Mouse (Mus musculus): ENCODE results near the gene Prkcb. TPM values are rescaled to one million over a fixed set of nuclear protein-coding genes. Genes with fewer than 3 reads are reported as not detected.

Prkcb gene
- polyA plus RNA-seq, 1 experiment from 2014 or later, result 4.7 TPM

- no peak overlapping the region for H3K4me3 ChIP-seq (replicated peaks)
- H3K9me3 ChIP-seq, result peaks cover 7% of the 10 kb centered on the region
- no peak overlapping the region for H3K27ac ChIP-seq
- WGBS, result 59% methylated on average over 18 of the region's 18 CpGs
- no peak overlapping the region for H3K9ac ChIP-seq (replicated peaks)
- H3K27me3 ChIP-seq, result peaks cover 4% of the 10 kb centered on the region; the same call in 1 of the 2 replicates
- no peaks in the 10 kb centered on the region for H3K36me3 ChIP-seq
- no peak for ATAC-seq (ENCODE audit: insufficient number of reproducible peaks, insufficient read depth, low FRiP score, low TSS enrichment, low read depth)
- no peak overlapping the region for H3K4me2 ChIP-seq
- no peaks in the 10 kb centered on the region for H3K4me1 ChIP-seq (replicated peaks)
Observed at GRCm38 (mm10) chr7:122470370-122471280, 182.1 kb downstream of the Prkcb start.

GRCm38 (mm10) chr7:122472223-122472622 is 183.7 kb downstream of the Prkcb start:
- peaks cover 9% of the 10 kb centered on the region for H3K9me3 ChIP-seq
- peaks cover 4% of the 10 kb centered on the region; the same call in 1 of the 2 replicates for H3K27me3 ChIP-seq
- H3K9ac ChIP-seq (replicated peaks), result no peak overlapping the region
- H3K4me3 ChIP-seq (replicated peaks), result no peak overlapping the region
- H3K27ac ChIP-seq, result no peak overlapping the region
- WGBS, result 82% methylated on average over 5 of the region's 5 CpGs
- H3K4me1 ChIP-seq (replicated peaks), result no peaks in the 10 kb centered on the region
- no peak for ATAC-seq (ENCODE audit: insufficient number of reproducible peaks, insufficient read depth, low FRiP score, low TSS enrichment, low read depth)
- H3K4me2 ChIP-seq, result no peak overlapping the region
- no peaks in the 10 kb centered on the region for H3K36me3 ChIP-seq

GRCm38 (mm10) chr7:122475038-122475437 is 186.5 kb downstream of the Prkcb start:
- peaks cover 9% of the 10 kb centered on the region for H3K9me3 ChIP-seq

GRCm38 (mm10) chr7:122476697-122477096 is 188.1 kb downstream of the Prkcb start:
- Histone ChIP-seq H3K9ac (replicated peaks) (no peak overlapping the region), H3K4me2 (no peak overlapping the region), H3K9me3 (peaks cover 9% of the 10 kb centered on the region), H3K4me3 (replicated peaks) (no peak overlapping the region), H3K27ac (no peak overlapping the region), H3K4me1 (replicated peaks) (no peaks in the 10 kb centered on the region), H3K27me3 (peaks cover 17% of the 10 kb centered on the region), H3K36me3 (no peaks in the 10 kb centered on the region)
- ATAC-seq (ENCODE audit: insufficient number of reproducible peaks, insufficient read depth, low FRiP score, low TSS enrichment, low read depth), result no peak
- 80% methylated on average over 6 of the region's 6 CpGs for WGBS

More at GRCm38 (mm10) chr7:122475038-122475437, 186.5 kb downstream of the Prkcb start:
- ATAC-seq (ENCODE audit: insufficient number of reproducible peaks, insufficient read depth, low FRiP score, low TSS enrichment, low read depth), result no peak
- peaks cover 14% of the 10 kb centered on the region for H3K27me3 ChIP-seq
- H3K27ac ChIP-seq, result no peak overlapping the region
- no peak overlapping the region for H3K9ac ChIP-seq (replicated peaks)
- no peak overlapping the region for H3K4me2 ChIP-seq
- H3K36me3 ChIP-seq, result no peaks in the 10 kb centered on the region
- no peaks in the 10 kb centered on the region for H3K4me1 ChIP-seq (replicated peaks)
- H3K4me3 ChIP-seq (replicated peaks), result no peak overlapping the region

- H3K9me3 ChIP-seq, result peaks cover 9% of the 10 kb centered on the region
- ATAC-seq (ENCODE audit: insufficient number of reproducible peaks, insufficient read depth, low FRiP score, low TSS enrichment, low read depth), result no peak
- no peak overlapping the region for H3K9ac ChIP-seq (replicated peaks)
- 64% methylated on average over 7 of the region's 7 CpGs for WGBS
- no peak overlapping the region for H3K4me3 ChIP-seq (replicated peaks)
- no peak overlapping the region for H3K27ac ChIP-seq
- no peaks in the 10 kb centered on the region for H3K4me1 ChIP-seq (replicated peaks)
- H3K27me3 ChIP-seq, result peaks cover 17% of the 10 kb centered on the region
- H3K36me3 ChIP-seq, result no peaks in the 10 kb centered on the region
- H3K4me2 ChIP-seq, result no peak overlapping the region
Observed at GRCm38 (mm10) chr7:122477118-122477517, 188.6 kb downstream of the Prkcb start.

GRCm38 (mm10) chr7:122477566-122478564 is 189.3 kb downstream of the Prkcb start:
- ATAC-seq (ENCODE audit: insufficient number of reproducible peaks, insufficient read depth, low FRiP score, low TSS enrichment, low read depth), result no peak
- WGBS, result 21% methylated on average over 21 of the region's 21 CpGs
- H3K9ac ChIP-seq (replicated peaks), result no peak overlapping the region

GRCm38 (mm10) chr7:122483949-122484348 is 195.4 kb downstream of the Prkcb start:
- whole genome bisulfite sequencing, result 76% methylated on average over 8 of the region's 8 CpGs
- no peak overlapping the region for H3K4me2 ChIP-seq
- H3K4me3 ChIP-seq (replicated peaks), result no peak overlapping the region
- no peak overlapping the region for H3K9ac ChIP-seq (replicated peaks)
- no peaks in the 10 kb centered on the region for H3K4me1 ChIP-seq (replicated peaks)
- ATAC-seq (ENCODE audit: insufficient number of reproducible peaks, insufficient read depth, low FRiP score, low TSS enrichment, low read depth), result no peak
- H3K27ac ChIP-seq, result no peak overlapping the region
- H3K36me3 ChIP-seq, result no peaks in the 10 kb centered on the region
- peaks cover 10% of the 10 kb centered on the region for H3K27me3 ChIP-seq
- no peaks in the 10 kb centered on the region for H3K9me3 ChIP-seq

More at GRCm38 (mm10) chr7:122477566-122478564, 189.3 kb downstream of the Prkcb start:
- no peak overlapping the region for H3K4me3 ChIP-seq (replicated peaks)
- peaks cover 17% of the 10 kb centered on the region for H3K27me3 ChIP-seq
- peaks cover 9% of the 10 kb centered on the region for H3K9me3 ChIP-seq
- H3K4me2 ChIP-seq, result no peak overlapping the region
- H3K36me3 ChIP-seq, result no peaks in the 10 kb centered on the region
- H3K27ac ChIP-seq, result no peak overlapping the region
- H3K4me1 ChIP-seq (replicated peaks), result no peaks in the 10 kb centered on the region

- H3K36me3 ChIP-seq, result no peaks in the 10 kb centered on the region
- H3K4me3 ChIP-seq (replicated peaks), result no peak overlapping the region
- no peak overlapping the region for H3K9ac ChIP-seq (replicated peaks)
- H3K27me3 ChIP-seq, result peaks cover 2% of the 10 kb centered on the region; the same call in 1 of the 2 replicates
- H3K9me3 ChIP-seq, result no peaks in the 10 kb centered on the region
- no peaks in the 10 kb centered on the region; the same call in 1 of the 2 replicates for H3K4me1 ChIP-seq (replicated peaks)
- no peak overlapping the region for H3K4me2 ChIP-seq
- H3K27ac ChIP-seq, result no peak overlapping the region
- WGBS, result 69% methylated on average over 11 of the region's 11 CpGs
- no peak for ATAC-seq (ENCODE audit: insufficient number of reproducible peaks, insufficient read depth, low FRiP score, low TSS enrichment, low read depth)
Observed at GRCm38 (mm10) chr7:122487929-122488571, 199.5 kb downstream of the Prkcb start.

- no peak overlapping the region for H3K4me2 ChIP-seq
- no peaks in the 10 kb centered on the region; the same call in 1 of the 2 replicates for H3K27me3 ChIP-seq
- no peak overlapping the region for H3K4me3 ChIP-seq (replicated peaks)
- H3K36me3 ChIP-seq, result no peaks in the 10 kb centered on the region
- no peak for ATAC-seq (ENCODE audit: insufficient number of reproducible peaks, insufficient read depth, low FRiP score, low TSS enrichment, low read depth)
- H3K9me3 ChIP-seq, result no peaks in the 10 kb centered on the region
- no peaks in the 10 kb centered on the region; the same call in 1 of the 2 replicates for H3K4me1 ChIP-seq (replicated peaks)
- no peak overlapping the region for H3K27ac ChIP-seq
- H3K9ac ChIP-seq (replicated peaks), result no peak overlapping the region
- 88% methylated on average over 8 of the region's 8 CpGs for WGBS
Observed at GRCm38 (mm10) chr7:122492041-122492440, 203.5 kb downstream of the Prkcb start.

GRCm38 (mm10) chr7:122492936-122493335 is 204.4 kb downstream of the Prkcb start:
- 84% methylated on average over 9 of the region's 9 CpGs for WGBS
- Histone ChIP-seq H3K4me2 (no peak overlapping the region), H3K36me3 (no peaks in the 10 kb centered on the region), H3K4me3 (replicated peaks) (no peak overlapping the region), H3K27ac (no peak overlapping the region), H3K9me3 (no peaks in the 10 kb centered on the region), H3K9ac (replicated peaks) (no peak overlapping the region), H3K4me1 (replicated peaks) (no peaks in the 10 kb centered on the region; the same call in 1 of the 2 replicates), H3K27me3 (no peaks in the 10 kb centered on the region; the same call in 1 of the 2 replicates)
- ATAC-seq (ENCODE audit: insufficient number of reproducible peaks, insufficient read depth, low FRiP score, low TSS enrichment, low read depth), result no peak

Data from limb, embryonic 12.5 days (tissue).